Mouse (Mus musculus) ES-Bruce4 (cell line): ENCODE measurements at regions not wholly inside any gene's neighbourhood (a gene's known extent, or its start where the extent isn't known, plus 50 kb on each side); places are given as distances from the start of the nearest gene placed in this dataset.

Experiments used
- CTCF ChIP-seq: IDR thresholded peaks from one replicate; pipeline ENCODE4 v1.8.1; 2011; ENCODE audit warnings: low read depth, low read length
- POLR2A ChIP-seq: IDR thresholded peaks from one replicate; pipeline ENCODE4 v1.8.1; 2011; ENCODE audit warnings: low read length; ENCODE audit not compliant: insufficient read depth

DNA sequence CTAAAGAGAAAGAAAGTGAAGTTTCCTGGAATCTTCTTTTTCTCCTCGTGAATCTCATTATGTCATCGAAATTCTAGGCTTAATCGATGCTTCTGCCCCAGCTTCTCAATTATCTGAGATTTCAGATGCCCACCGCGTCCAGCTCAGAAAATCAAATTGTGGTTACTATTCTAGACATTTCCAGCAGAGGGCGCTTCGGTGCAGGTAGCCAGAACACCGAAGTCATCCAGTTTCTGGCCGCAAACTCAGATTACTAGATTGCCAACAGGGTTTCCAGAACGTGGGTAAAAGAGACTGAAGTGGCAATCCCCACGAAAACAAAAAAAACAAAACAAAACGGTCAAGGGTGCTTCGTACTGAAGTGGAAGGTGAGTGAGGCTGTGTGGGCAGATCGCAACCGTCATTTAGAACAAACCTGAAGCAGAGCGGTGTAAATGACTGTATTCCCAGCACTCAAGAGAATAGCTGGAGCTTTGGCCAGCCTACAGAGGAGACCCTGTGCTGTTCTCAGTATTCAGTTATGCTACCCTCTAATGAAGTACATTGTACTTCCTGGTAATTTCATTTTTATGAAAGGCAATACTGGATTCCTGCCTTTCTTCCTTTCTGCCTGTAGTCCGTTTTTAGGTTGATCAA, 1636.4 kb downstream of the A830018L16Rik start:
- TF ChIP-seq POLR2A, result no peak
- TF ChIP-seq CTCF, result peak; percentile 70
